Mouse (Mus musculus) bone marrow macrophage, adult 2 months (primary cell): ENCODE results near the gene Tcp11l2.

Source experiments
- CTCF ChIP-seq: IDR thresholded peaks from 2 replicates; pipeline ENCODE4 v1.5.1; 2012; ENCODE audit warnings: low read depth, mild to moderate bottlenecking, low read length, moderate library complexity
- POLR2A ChIP-seq: IDR thresholded peaks from 2 replicates; pipeline ENCODE4 v1.6.1; 2012; ENCODE audit warnings: mild to moderate bottlenecking, low read depth, low read length, borderline replicate concordance

- TF ChIP-seq POLR2A (no peak), CTCF (no peak)
These were observed 33.4 kb upstream of the Tcp11l2 start for GRCm38 (mm10) chr10:84542802-84543658.
